Mouse (Mus musculus) stomach, postnatal 0 days (tissue): ENCODE measurements around the gene Nupl2. TPM values are rescaled to one million over a fixed set of nuclear protein-coding genes. Genes with fewer than 3 reads are reported as not detected.
A peak's percentile ranks its signal among the peaks of the same experiment; 100 is the strongest.

Experiments
- ATAC-seq: fragments of 200-750 bp; cut with Nextera tagmentation; 2 replicates; pipeline ENCODE4 v1.8.0; 2017; ENCODE audit not compliant: low FRiP score, low TSS enrichment
- DNase-seq: peaks from one replicate; pipeline ENCODE4 v3.0.0-alpha.2; 2016; ENCODE audit warnings: low spot score
- H3K27ac ChIP-seq: fragments of 300-500 bp; sonication (generic); replicated peaks from 2 replicates; pipeline ENCODE4 v1.5.1; 2014; ENCODE audit warnings: mild to moderate bottlenecking, control low read depth
- H3K27me3 ChIP-seq: fragments of 300-500 bp; sonication (generic); 2 replicates; pipeline ENCODE4 v1.6.1; 2014; ENCODE audit warnings: low read length; ENCODE audit not compliant: control insufficient read depth, insufficient read depth
- H3K36me3 ChIP-seq: fragments of 300-500 bp; sonication (generic); 2 replicates; pipeline ENCODE4 v1.6.1; 2014; ENCODE audit warnings: low read length, mixed read lengths; ENCODE audit not compliant: control insufficient read depth, insufficient read depth
- H3K4me1 ChIP-seq: fragments of 300-500 bp; sonication (generic); replicated peaks from 2 replicates; pipeline ENCODE4 v1.6.1; 2014; ENCODE audit warnings: antibody characterized with exemption; ENCODE audit not compliant: control insufficient read depth, insufficient read depth
- H3K4me2 ChIP-seq: fragments of 300-500 bp; sonication (generic); replicated peaks from 2 replicates; pipeline ENCODE4 v1.6.1; 2014; ENCODE audit warnings: low read depth, mild to moderate bottlenecking, control low read depth, moderate library complexity
- H3K4me3 ChIP-seq: fragments of 300-500 bp; sonication (generic); 2 replicates; pipeline ENCODE4 v1.5.1; 2014; ENCODE audit warnings: low read depth, low read length, control low read depth
- H3K9ac ChIP-seq: fragments of 300-500 bp; sonication (generic); 2 replicates; pipeline ENCODE4 v1.6.1; 2014; ENCODE audit warnings: mild to moderate bottlenecking, low read length, control low read depth, mixed read lengths
- H3K9me3 ChIP-seq: fragments of 300-500 bp; sonication (generic); 2 replicates; pipeline ENCODE4 v1.6.1; 2016; ENCODE audit warnings: low read length; ENCODE audit not compliant: control insufficient read depth
- CTCF ChIP-seq: IDR thresholded peaks from 2 replicates; pipeline ENCODE4 v1.5.1; 2016; ENCODE audit warnings: antibody characterized with exemption, low read depth, mild to moderate bottlenecking, moderate library complexity
- EP300 ChIP-seq: optimal IDR thresholded peaks from 2 replicates; pipeline ENCODE3; 2016; ENCODE audit warnings: antibody characterized with exemption
- WGBS: fragments of 180-500 bp; shearing (Covaris S2); extraction: QIAGEN DNeasy Blood & Tissue Kit; methylation state at CpG from one replicate; pipeline ENCODE4 v1.1.7; 2014; 5-methylcytosine and 5-hydroxymethylcytosine counted together
- polyA plus RNA-seq: library from polyadenylated mRNA; unstranded; fragments of >200 nt; fragmentation: Nextera tagmentation; extraction: Ambion mirVana; gene quantifications from 2 replicates; pipeline ENCODE4 v1.2.1, GENCODE M21; 2015

The Nupl2 gene
- 8.2 and 8.7 TPM in 2 replicates for polyA plus RNA-seq

GRCm38 (mm10) chr5:24164789-24165445 lies at the start of gene Nupl2:
TSS of gene Nupl2 (plus strand) at chr5:24164963.
- under 1% methylated on average over 52 of the region's 52 CpGs for WGBS
- peak within 1 kb of the TSS; percentile 79 for H3K27ac ChIP-seq
- no peaks in the 10 kb centered on the region for H3K9me3 ChIP-seq
- peak; percentile 95 for DNase-seq
- H3K4me1 ChIP-seq = no peaks in the 10 kb centered on the region
- H3K4me2 ChIP-seq = peak within 1 kb of the TSS; percentile 88
- no peak for TF ChIP-seq EP300
- TF ChIP-seq CTCF = no peak
- ATAC-seq = peak; percentile 99
- no peaks in the 10 kb centered on the region for H3K27me3 ChIP-seq
- peak within 1 kb of the TSS; percentile 94 for H3K9ac ChIP-seq
- peak within 1 kb of the TSS; percentile 86 for H3K4me3 ChIP-seq
- peaks cover 3% of the 10 kb centered on the region; the same call in 1 of the 2 replicates for H3K36me3 ChIP-seq

GRCm38 (mm10) chr5:24122221-24122620 lies 42.5 kb upstream of the Nupl2 start:
- Histone ChIP-seq H3K4me2 (no peak overlapping the region), H3K4me3 (no peak overlapping the region), H3K9me3 (no peaks in the 10 kb centered on the region), H3K9ac (no peak overlapping the region), H3K27ac (no peak overlapping the region), H3K27me3 (no peaks in the 10 kb centered on the region), H3K36me3 (no peaks in the 10 kb centered on the region), H3K4me1 (0 out of 2 replicates have a peak, but pooled peaks cover 2% of the 10 kb centered on the region)
- TF ChIP-seq EP300 = no peak
- no peak for TF ChIP-seq CTCF
- DNase-seq (no peak), ATAC-seq (no peak)
- 96% methylated on average over 2 of the region's 2 CpGs for WGBS

- TF ChIP-seq EP300 = no peak
- TF ChIP-seq CTCF = no peak
- Histone ChIP-seq H3K4me1 (0 out of 2 replicates have a peak, but pooled peaks cover 2% of the 10 kb centered on the region), H3K9ac (no peak overlapping the region), H3K27ac (no peak overlapping the region), H3K27me3 (no peaks in the 10 kb centered on the region), H3K9me3 (no peaks in the 10 kb centered on the region), H3K36me3 (no peaks in the 10 kb centered on the region), H3K4me2 (no peak overlapping the region), H3K4me3 (no peak overlapping the region)
- ATAC-seq (no peak), DNase-seq (no peak)
- WGBS = 85% methylated on average over 1 of the region's 1 CpGs
Observed at GRCm38 (mm10) chr5:24124175-24124574, 40.6 kb upstream of the Nupl2 start.

- DNase-seq (no peak), ATAC-seq (no peak)
- no peaks in the 10 kb centered on the region for H3K36me3 ChIP-seq
- H3K27ac ChIP-seq = no peak overlapping the region
- H3K9ac ChIP-seq = no peak overlapping the region
- no peak overlapping the region for H3K4me3 ChIP-seq
- no peak overlapping the region for H3K4me2 ChIP-seq
- no peaks in the 10 kb centered on the region for H3K9me3 ChIP-seq
- 87% methylated on average over 3 of the region's 3 CpGs for WGBS
- 0 out of 2 replicates have a peak, but pooled peaks cover 2% of the 10 kb centered on the region for H3K4me1 ChIP-seq
- TF ChIP-seq CTCF = no peak
- no peak for TF ChIP-seq EP300
- no peaks in the 10 kb centered on the region for H3K27me3 ChIP-seq
Observed at GRCm38 (mm10) chr5:24124579-24125276, 40.0 kb upstream of the Nupl2 start.

GRCm38 (mm10) chr5:24125910-24126636 lies 38.7 kb upstream of the Nupl2 start:
- TF ChIP-seq CTCF = no peak
- no peak for TF ChIP-seq EP300
- Histone ChIP-seq H3K9ac (no peak overlapping the region), H3K4me2 (no peak overlapping the region), H3K27me3 (no peaks in the 10 kb centered on the region), H3K4me3 (no peak overlapping the region), H3K9me3 (no peaks in the 10 kb centered on the region), H3K36me3 (no peaks in the 10 kb centered on the region), H3K27ac (no peak overlapping the region; the same call in 1 of the 2 replicates), H3K4me1 (0 out of 2 replicates have a peak, but pooled peaks cover 2% of the 10 kb centered on the region)
- DNase-seq (no peak), ATAC-seq (no peak)
- WGBS = 67% methylated on average over 1 of the region's 1 CpGs
